Mouse (Mus musculus): Measurements from ENCODE around the gene Smim9. TPM values are rescaled to one million over a fixed set of nuclear protein-coding genes. Genes with fewer than 3 reads are reported as not detected.
"Not testable (repeated sequence)": the region's sequence is repeated elsewhere in the genome, so short reads cannot be mapped to it uniquely, and the experiment has no call there.

Smim9 gene
- polyA plus RNA-seq (2014; fragmentation: Nextera tagmentation; extraction: Ambion mirVana) = not detected in 2 replicates

DNA sequence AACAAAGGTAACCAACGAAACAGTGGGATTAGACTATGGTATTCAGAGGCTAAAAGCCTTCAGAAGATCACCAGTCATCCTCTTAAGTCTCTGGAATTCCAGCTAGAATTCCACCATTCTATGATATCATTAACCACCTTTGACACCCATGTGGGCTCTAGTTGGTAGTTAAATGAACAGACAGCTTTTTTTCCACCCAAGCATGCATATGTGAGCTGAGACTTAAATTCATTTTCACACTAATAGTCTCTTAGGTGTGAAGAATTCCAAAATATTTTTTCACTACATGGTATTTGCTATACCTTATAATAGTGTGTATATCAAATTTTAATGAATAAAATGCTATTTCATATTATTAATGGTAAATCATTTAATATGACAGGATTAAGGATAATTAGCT is at the start of gene Smim9:
Gene Smim9, minus strand, starts transcription at position 101 of the 400 bp plus-strand sequence.
- no peaks in the 10 kb centered on the region for H3K27me3 ChIP-seq (ENCODE audit: insufficient read depth, low read length)
- no peaks in the 10 kb centered on the region for H3K4me1 ChIP-seq (ENCODE audit: insufficient read depth)
- TF ChIP-seq CTCF (IDR thresholded peaks at IDR 0.05; ENCODE audit: low read depth) = no peak
- H3K27ac ChIP-seq (ENCODE audit: low read depth) = no peak within 1 kb of the TSS
- H3K9ac ChIP-seq = no peak within 1 kb of the TSS
- H3K9me3 ChIP-seq (ENCODE audit: low read depth, low read length) = no peaks in the 10 kb centered on the region
- H3K4me2 ChIP-seq = no peak within 1 kb of the TSS
- no peaks in the 10 kb centered on the region for H3K36me3 ChIP-seq (ENCODE audit: insufficient read depth)
- ATAC-seq (ENCODE audit: insufficient read depth) (no peak), DNase-seq (no peak)
- 61% methylated on average over 1 of the region's 1 CpGs for WGBS
- H3K4me3 ChIP-seq (ENCODE audit: low read depth, low read length) = no peak within 1 kb of the TSS

- Histone ChIP-seq H3K9ac (peak overlapping the region; percentile 52), H3K4me1 (ENCODE audit: insufficient read depth) (no peaks in the 10 kb centered on the region), H3K4me2 (peak overlapping the region; percentile 63), H3K4me3 (ENCODE audit: low read depth, low read length) (peak overlapping the region; percentile 38), H3K27ac (ENCODE audit: low read depth) (no peak overlapping the region), H3K36me3 (ENCODE audit: insufficient read depth) (no peaks in the 10 kb centered on the region), H3K27me3 (ENCODE audit: insufficient read depth, low read length) (no peaks in the 10 kb centered on the region), H3K9me3 (ENCODE audit: low read depth, low read length) (no peaks in the 10 kb centered on the region)
- 20% methylated on average over 8 of the region's 49 CpGs for WGBS
- TF ChIP-seq CTCF (IDR thresholded peaks at IDR 0.05; ENCODE audit: low read depth) = no peak
- ATAC-seq (ENCODE audit: insufficient read depth) (peak; percentile 90), DNase-seq (peak; percentile 67)
Measured at GRCm38 (mm10) chrX:75155576-75156243, 7.9 kb downstream of the Smim9 start.

GRCm38 (mm10) chrX:75152249-75152648 is 11.3 kb downstream of the Smim9 start:
- TF ChIP-seq CTCF (IDR thresholded peaks at IDR 0.05; ENCODE audit: low read depth) = no peak
- no peaks in the 10 kb centered on the region for H3K9me3 ChIP-seq (ENCODE audit: low read depth, low read length)
- no peak overlapping the region for H3K4me2 ChIP-seq
- H3K36me3 ChIP-seq (ENCODE audit: insufficient read depth) = no peaks in the 10 kb centered on the region
- no peak for ATAC-seq (ENCODE audit: insufficient read depth)
- 66% methylated on average over 1 of the region's 1 CpGs for WGBS
- H3K4me1 ChIP-seq (ENCODE audit: insufficient read depth) = no peaks in the 10 kb centered on the region
- H3K27me3 ChIP-seq (ENCODE audit: insufficient read depth, low read length) = no peaks in the 10 kb centered on the region
- no peak overlapping the region for H3K27ac ChIP-seq (ENCODE audit: low read depth)
- no peak for DNase-seq
- no peak overlapping the region for H3K9ac ChIP-seq
- H3K4me3 ChIP-seq (ENCODE audit: low read depth, low read length) = no peak overlapping the region

DNA sequence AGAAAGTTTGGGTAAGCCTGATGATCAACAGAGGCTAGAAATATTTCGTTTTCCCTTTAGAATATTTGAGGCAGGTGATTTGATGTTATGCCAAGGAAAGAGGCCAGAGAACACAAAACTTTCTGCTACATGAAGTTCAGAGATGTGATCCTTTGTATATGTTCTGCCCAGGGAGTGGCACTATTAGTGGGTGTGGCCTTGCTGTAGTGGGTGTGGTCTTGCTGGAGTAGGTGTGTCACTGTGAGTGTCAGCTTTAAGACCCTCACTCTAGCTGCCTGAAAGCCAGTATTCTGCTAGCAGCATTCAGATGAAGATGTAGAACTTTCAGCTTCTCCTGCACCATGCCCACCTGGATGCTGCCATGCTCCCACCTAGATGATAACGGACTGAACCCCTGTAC is 13.3 kb downstream of the Smim9 start:
- Histone ChIP-seq H3K4me2 (no peak overlapping the region), H3K27me3 (ENCODE audit: insufficient read depth, low read length) (no peaks in the 10 kb centered on the region), H3K36me3 (ENCODE audit: insufficient read depth) (no peaks in the 10 kb centered on the region), H3K9ac (no peak overlapping the region), H3K4me1 (ENCODE audit: insufficient read depth) (no peaks in the 10 kb centered on the region), H3K9me3 (ENCODE audit: low read depth, low read length) (no peaks in the 10 kb centered on the region), H3K27ac (ENCODE audit: low read depth) (no peak overlapping the region), H3K4me3 (ENCODE audit: low read depth, low read length) (no peak overlapping the region)
- no peak for TF ChIP-seq CTCF (IDR thresholded peaks at IDR 0.05; ENCODE audit: low read depth)
- DNase-seq (no peak), ATAC-seq (ENCODE audit: insufficient read depth) (no peak)
- WGBS = 60% methylated on average over 2 of the region's 2 CpGs

DNA sequence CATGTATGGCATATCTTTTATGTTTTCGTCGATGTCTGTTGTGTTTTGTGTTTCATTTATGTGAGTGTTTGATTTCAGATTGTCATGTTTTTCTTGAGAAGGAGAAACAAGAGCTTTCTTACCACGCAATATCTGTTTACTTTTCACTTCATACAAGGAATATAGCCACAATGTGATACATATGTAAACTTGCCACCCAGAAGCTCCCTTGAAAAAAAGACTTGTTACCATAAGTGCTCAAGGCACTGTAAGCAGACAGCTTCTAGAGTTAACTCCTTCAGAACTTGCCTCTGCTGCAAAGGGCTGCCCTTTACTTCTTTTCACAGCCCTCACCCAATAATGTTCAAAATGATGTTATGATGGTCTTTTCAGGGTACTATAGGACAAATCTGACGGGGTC is 15.2 kb downstream of the Smim9 start:
- peak; percentile 55 for DNase-seq
- H3K27ac ChIP-seq (ENCODE audit: low read depth) = no peak overlapping the region
- H3K4me1 ChIP-seq (ENCODE audit: insufficient read depth) = no peaks in the 10 kb centered on the region
- H3K9me3 ChIP-seq (ENCODE audit: low read depth, low read length) = no peaks in the 10 kb centered on the region
- H3K4me2 ChIP-seq = no peak overlapping the region
- ATAC-seq (ENCODE audit: insufficient read depth) = peak; percentile 75; the same call in 1 of the 2 replicates
- TF ChIP-seq CTCF (IDR thresholded peaks at IDR 0.05; ENCODE audit: low read depth) = no peak
- no peaks in the 10 kb centered on the region for H3K36me3 ChIP-seq (ENCODE audit: insufficient read depth)
- 50% methylated on average over 4 of the region's 4 CpGs for WGBS
- no peaks in the 10 kb centered on the region for H3K27me3 ChIP-seq (ENCODE audit: insufficient read depth, low read length)
- no peak overlapping the region for H3K4me3 ChIP-seq (ENCODE audit: low read depth, low read length)
- no peak overlapping the region for H3K9ac ChIP-seq

- not testable (repeated sequence) for H3K9ac ChIP-seq
- peak overlapping the region; percentile 57 for H3K4me2 ChIP-seq
Measured at GRCm38 (mm10) chrX:75143124-75143555, 20.4 kb downstream of the Smim9 start.

GRCm38 (mm10) chrX:75138182-75138581 is 25.4 kb downstream of the Smim9 start:
- no peak for DNase-seq
- WGBS = 88% methylated on average over 2 of the region's 2 CpGs
- Histone ChIP-seq H3K27me3 (ENCODE audit: insufficient read depth, low read length) (no peaks in the 10 kb centered on the region), H3K4me1 (ENCODE audit: insufficient read depth) (no peaks in the 10 kb centered on the region), H3K9me3 (ENCODE audit: low read depth, low read length) (no peaks in the 10 kb centered on the region), H3K9ac (no peak overlapping the region), H3K4me2 (no peak overlapping the region), H3K36me3 (ENCODE audit: insufficient read depth) (no peaks in the 10 kb centered on the region), H3K27ac (ENCODE audit: low read depth) (no peak overlapping the region), H3K4me3 (ENCODE audit: low read depth, low read length) (no peak overlapping the region)
- TF ChIP-seq CTCF (IDR thresholded peaks at IDR 0.05; ENCODE audit: low read depth) = no peak
- no peak for ATAC-seq (ENCODE audit: insufficient read depth)

More at GRCm38 (mm10) chrX:75143124-75143555, 20.4 kb downstream of the Smim9 start:
- DNase-seq (peak; percentile 46), ATAC-seq (ENCODE audit: insufficient read depth) (peak; percentile 62; the same call in 1 of the 2 replicates)
- H3K4me1 ChIP-seq (ENCODE audit: insufficient read depth); H3K27ac ChIP-seq (ENCODE audit: low read depth); H3K36me3 ChIP-seq (ENCODE audit: insufficient read depth); H3K9me3 ChIP-seq (ENCODE audit: low read depth, low read length); H3K27me3 ChIP-seq (ENCODE audit: insufficient read depth, low read length): not testable (repeated sequence)
- peak overlapping the region; percentile 21 for H3K4me3 ChIP-seq (ENCODE audit: low read depth, low read length)
- whole genome bisulfite sequencing = 19% methylated on average over 9 of the region's 42 CpGs

All from lung, embryonic 14.5 days (tissue).